Mouse (Mus musculus) right cerebral cortex, postnatal 4 days (tissue): ENCODE measurements around the gene Polk.

Source experiments
- DNase-seq: peaks from one replicate; pipeline ENCODE4 v3.0.0-alpha.2; 2022

The Polk gene

GRCm38 (mm10) chr13:96458606-96459005, 83.8 kb downstream of the Polk start:
- DNase-seq: no peak

- no peak for DNase-seq
Measured at GRCm38 (mm10) chr13:96458018-96458417, 84.4 kb downstream of the Polk start.

GRCm38 (mm10) chr13:96457566-96457965, 84.8 kb downstream of the Polk start:
- DNase-seq: no peak

- DNase-seq: peak; percentile 13
Measured at GRCm38 (mm10) chr13:96454288-96454687, 88.1 kb downstream of the Polk start.

- DNase-seq: no peak
Measured at GRCm38 (mm10) chr13:96452621-96453020, 89.8 kb downstream of the Polk start.

DNA sequence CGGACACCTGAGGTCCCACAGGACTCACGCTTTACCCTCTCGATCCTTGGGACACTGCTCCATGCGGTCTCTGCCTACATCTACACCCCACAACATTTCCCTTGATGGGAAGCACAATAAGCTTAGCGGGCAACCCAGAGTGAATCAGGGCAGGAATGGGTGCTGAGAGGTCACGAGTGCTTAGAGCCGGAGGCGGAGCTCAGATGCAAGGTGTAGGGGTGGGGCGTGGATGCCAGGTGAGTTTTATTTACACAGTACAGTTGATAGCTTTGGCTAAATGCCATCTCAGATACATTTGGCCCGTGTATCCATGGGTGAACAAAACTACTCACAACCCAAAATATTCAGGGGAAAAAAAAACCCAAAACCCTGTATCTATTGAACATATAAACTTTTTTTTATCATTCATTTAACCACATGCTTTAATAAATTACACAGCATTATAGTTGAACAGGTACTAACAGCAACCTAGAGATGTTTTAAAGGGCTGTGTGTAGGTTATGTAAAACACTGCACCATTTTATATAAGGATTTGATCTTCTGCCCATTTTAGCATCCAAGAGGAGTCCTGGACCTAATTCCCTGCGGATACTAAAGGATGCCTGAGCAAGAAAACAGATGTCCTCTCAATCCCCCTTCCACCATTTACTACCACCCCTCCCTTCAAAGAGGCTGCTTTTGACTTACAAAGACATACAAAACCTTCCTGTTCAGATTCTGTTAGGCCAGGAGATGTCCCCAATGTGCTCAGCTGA, 90.8 kb downstream of the Polk start:
- DNase-seq: no peak

DNA sequence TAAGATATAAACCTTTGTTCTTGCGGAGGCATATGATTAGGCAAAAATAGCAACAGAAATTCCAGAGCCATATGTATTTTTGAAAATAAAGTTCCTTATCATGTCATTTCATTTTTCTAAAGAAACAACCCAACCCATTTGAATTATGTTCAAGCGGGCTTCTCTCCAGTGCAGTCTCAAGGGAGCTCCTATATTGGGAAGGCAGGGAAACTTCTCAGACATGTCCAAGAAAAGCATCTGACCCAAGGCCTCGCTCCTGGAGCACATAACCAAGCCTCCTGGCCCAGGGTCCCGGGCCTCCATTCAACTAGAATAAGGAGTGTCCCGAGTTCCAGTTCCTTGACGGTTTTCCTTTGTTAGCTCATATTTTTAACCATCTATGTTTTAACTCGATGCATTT, 91.5 kb downstream of the Polk start:
- DNase-seq: no peak

- no peak for DNase-seq
Measured at GRCm38 (mm10) chr13:96450205-96450856, 92.0 kb downstream of the Polk start.

DNA sequence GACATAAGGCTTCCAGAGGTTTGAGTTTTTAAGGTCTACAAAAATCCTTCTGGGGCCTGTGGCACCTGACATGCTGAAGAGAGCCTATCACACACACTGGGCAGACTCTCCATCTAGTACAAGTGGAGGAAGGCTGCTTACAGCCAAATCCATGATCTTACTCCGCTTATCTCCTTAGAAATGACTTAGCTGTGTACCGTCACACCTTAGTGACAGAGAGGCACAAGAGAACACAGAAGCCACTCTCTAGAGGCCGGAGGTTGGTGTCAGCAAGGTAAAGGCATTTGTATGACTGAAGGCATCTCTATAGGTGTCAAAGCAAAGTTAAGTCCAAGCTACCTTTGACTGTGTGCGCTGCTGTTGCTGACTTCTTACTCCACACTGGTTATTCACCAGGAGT, 101.9 kb downstream of the Polk start:
- no peak for DNase-seq

- no peak for DNase-seq
Measured at GRCm38 (mm10) chr13:96436921-96437320, 105.5 kb downstream of the Polk start.

DNA sequence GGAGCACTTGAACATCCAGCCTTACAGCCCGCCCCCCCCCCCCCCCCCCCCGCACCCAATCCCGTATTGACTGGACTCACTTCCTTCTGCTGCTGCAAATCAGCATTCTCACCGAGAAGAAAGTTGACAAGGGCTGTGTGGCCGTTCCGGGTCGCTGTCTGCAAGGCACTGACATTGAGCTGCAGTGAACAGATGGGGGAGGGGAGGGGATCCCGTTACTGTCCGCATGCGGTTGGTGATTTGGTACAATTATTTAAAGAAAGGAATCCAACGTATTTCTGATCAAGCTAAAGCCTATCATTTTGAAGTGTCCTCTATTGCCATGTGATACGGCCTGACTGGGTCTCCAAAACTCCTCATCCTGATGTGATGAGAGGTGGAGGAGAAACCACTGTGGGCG, 106.6 kb downstream of the Polk start:
- DNase-seq: no peak

DNA sequence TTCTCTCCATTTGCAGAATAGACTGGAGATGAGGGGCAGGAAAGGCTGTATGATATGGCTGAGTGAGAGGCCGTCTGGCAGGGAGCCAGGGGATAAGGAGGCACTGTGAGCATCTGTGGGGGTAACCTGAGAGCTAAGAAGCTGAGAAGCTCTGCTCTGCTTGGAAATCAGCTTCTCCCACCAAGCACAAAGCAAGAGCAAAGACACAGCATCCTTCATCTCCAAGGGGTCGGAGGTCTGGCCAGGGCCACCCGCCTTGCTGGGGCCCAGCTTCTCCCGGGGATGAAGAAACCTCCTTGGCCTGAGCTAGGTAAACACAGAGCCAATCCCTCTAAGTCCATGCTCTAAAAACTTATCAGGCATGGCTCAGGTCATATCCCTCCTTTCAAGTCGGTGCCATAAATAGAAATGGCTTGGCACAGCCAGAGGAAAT, 107.5 kb downstream of the Polk start:
- DNase-seq: no peak

DNA sequence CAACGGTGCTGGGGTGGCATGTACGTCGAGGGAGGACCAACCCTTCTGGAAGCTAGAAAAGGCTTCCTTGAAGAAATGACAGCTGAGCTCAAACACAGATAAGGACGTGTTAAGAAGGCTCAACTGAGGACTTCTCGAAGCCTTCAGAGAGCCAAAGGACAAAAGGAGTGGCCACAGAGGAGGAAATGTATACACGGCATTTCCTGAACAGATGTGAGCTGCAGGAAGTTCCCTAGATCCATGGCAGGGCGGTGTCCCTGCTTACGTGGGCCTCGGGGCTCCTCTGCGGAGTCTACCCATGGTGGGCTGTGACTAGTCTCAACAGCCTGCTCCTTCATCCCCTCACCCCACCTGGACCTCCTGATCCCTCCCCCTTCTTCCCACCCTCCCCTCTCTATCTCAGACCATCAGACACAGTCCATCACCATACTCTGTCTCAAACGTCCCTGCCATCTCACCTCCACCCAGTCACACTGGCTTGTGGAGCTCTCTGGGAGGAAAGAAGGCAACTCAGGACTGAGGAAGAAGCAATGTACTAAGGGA, 108.7 kb downstream of the Polk start:
- DNase-seq: no peak

GRCm38 (mm10) chr13:96433041-96433440, 109.3 kb downstream of the Polk start:
- no peak for DNase-seq

- no peak for DNase-seq
Measured at GRCm38 (mm10) chr13:96432376-96432811, 110.0 kb downstream of the Polk start.

- peak; percentile 99 for DNase-seq
Measured at GRCm38 (mm10) chr13:96431595-96432156, 110.7 kb downstream of the Polk start.
